Mouse (Mus musculus) liver, embryonic 14.5 days (tissue): Measurements from ENCODE around the gene Hip1.

Experiments
- CTCF ChIP-seq: IDR thresholded peaks from 2 replicates; pipeline ENCODE4 v1.5.1; 2016; ENCODE audit warnings: antibody characterized with exemption, low read depth, control low read depth
- EP300 ChIP-seq: IDR thresholded peaks from 2 replicates; pipeline ENCODE4 v1.6.1; 2016; ENCODE audit warnings: antibody characterized with exemption, low read depth

GRCm38 (mm10) chr5:135410266-135410665 lies 134.7 kb downstream of the Hip1 start:
- no peak for TF ChIP-seq CTCF
- TF ChIP-seq EP300, result no peak
